Mouse (Mus musculus) megakaryocyte-erythroid progenitor cell, adult 5-6 weeks (primary cell): ENCODE results near the gene Dst. TPM values are rescaled to one million over a fixed set of nuclear protein-coding genes. Genes with fewer than 3 reads are reported as not detected.
"Not testable (repeated sequence)": the region's sequence is repeated elsewhere in the genome, so short reads cannot be mapped to it uniquely, and the experiment has no call there.

Source experiments
- ATAC-seq: replicated peaks from 2 replicates; pipeline ENCODE4 v1.8.0; 2016; ENCODE audit warnings: mild to moderate bottlenecking, inconsistent platforms; ENCODE audit not compliant: severe bottlenecking, poor library complexity, low FRiP score, low TSS enrichment
- total RNA-seq, 2 experiments: library from RNA; stranded (forward) in 1 of 2; stranded (reverse) in 1 of 2; fragments of 200-1000, 215-1000 nt in 1 of 2; fragments of >200 nt in 1 of 2; fragmentation: Nextera tagmentation in 1 of 2; gene quantifications; 2 replicates each; pipeline ENCODE4 v1.2.3; 2014 to 2017

Gene Dst
- total RNA-seq, 2 experiments from 2014 or later = 2.1 to 4.1 TPM

DNA sequence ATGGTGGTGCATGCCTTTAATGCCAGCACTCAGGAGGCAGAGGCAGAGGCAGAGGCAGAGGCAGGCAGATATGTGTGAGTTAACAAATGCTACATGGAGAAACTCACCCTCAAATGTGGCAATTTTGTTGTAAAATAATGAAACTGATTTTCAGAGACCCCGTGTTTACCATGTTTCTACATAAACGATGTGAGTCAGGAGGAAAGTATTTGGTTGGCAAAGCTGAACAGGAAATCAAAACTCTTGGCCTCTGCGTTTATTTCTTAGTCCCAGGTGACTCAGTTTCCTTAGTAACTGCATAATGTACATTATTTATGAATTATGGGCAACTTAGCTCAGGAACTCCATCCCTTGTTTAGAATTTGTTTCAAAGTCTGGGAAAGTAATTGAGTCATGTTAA is 136.7 kb downstream of the Dst start:
- no peak for ATAC-seq

DNA sequence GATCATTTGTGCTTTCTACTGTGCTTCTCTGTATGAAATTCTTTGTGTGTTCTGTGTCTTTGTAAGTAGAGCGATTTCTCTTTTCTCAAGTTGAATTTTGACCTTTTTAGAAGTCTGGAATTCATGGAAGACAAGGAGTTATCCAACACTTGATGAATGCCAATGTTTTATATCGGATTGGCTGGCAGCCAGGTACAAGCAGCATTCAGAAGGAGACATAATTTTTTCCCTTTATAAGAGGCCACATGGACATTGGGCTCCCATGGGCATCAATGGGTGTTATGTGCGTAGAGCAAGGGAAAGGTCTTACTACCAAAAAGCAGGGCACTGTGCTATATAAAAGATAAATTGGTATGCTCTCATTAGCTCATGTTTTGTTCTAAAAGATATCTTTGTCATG is 139.3 kb downstream of the Dst start:
- ATAC-seq = no peak

DNA sequence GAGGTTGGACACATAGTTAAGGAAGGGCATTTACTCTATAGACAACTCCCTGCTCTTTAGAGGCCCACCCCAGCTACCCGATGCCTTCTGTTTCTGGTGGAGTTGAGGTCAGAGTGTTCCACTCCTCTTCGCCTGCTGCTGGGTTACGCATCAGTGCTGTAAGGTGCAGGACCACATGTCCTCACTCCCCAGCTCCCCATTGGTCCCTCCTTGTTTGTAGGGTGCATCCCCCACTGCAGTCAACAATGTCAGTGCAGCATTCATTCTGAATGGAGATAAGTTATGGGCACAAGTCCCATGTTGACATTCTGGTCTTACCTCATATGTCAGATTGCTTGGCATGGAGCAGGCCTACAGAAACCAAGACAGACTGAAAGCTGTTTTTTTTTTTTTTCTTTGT is 143.2 kb downstream of the Dst start:
- ATAC-seq = no peak

- ATAC-seq = no peak
These were observed 144.4 kb downstream of the Dst start for GRCm38 (mm10) chr1:34052422-34052821.

DNA sequence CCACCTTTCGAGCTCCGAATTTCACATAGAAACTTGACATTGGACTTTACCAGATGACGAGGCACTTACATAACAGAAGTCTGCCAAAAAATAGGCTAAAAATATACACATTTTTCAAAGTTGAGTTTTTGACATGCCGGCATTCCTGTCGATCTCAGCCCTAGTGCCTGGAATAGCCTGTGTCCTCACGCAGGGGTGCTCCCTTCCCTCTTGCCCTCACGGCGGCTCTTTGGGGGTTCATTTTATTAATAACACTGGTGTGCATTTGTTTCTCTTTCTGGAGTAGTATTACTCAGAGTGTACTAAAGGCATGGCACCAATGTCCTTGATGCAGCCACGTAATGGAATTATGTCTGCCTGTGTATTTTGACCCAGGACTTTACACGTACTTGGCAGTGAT is 146.9 kb downstream of the Dst start:
- no peak for ATAC-seq

DNA sequence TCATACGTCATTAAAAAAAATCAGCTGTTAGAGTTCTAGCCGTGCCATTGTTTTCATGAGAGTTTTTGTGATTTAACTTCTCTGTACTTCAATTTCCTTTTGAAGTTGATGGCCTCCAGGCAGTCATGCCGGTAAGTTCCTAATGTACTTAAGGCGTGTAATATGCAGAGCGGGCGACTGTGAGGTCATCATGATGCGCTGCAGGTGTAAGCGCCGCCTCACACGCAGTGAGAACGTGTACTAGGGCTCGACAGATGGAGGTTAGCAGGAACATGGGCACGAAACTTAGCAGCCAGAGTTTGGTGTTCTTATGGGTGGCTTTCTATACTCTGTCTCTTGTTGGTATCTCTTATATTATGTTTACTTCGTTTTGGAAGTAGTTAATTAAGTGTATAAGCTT is 148.6 kb downstream of the Dst start:
- ATAC-seq = no peak

GRCm38 (mm10) chr1:34059231-34059630 is 151.2 kb downstream of the Dst start:
- ATAC-seq = no peak

GRCm38 (mm10) chr1:34060446-34060845 is 152.4 kb downstream of the Dst start:
- ATAC-seq = no peak

- ATAC-seq = peak; percentile 96
These were observed 153.1 kb downstream of the Dst start for GRCm38 (mm10) chr1:34061078-34061477.

- ATAC-seq = no peak
These were observed 153.8 kb downstream of the Dst start for GRCm38 (mm10) chr1:34061860-34062259.

DNA sequence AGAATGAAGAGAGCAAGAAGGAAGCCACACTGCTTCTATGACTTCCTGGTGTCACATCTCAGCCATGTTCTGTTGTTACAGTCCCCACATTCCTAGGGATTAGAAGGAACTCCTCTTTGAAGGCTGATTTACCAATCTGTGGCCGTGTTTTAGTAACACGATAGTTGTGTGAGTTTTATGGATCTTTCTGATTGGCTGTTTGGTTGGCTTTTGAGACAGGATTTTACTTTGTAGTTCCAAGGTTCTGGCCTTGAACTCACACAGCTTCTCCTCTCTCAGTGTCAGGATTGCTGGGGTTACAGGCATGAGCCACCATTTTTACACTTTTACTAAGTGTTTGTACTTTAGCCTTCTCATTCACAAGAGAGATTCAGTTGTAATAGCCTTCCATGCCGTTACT is 155.9 kb downstream of the Dst start:
- ATAC-seq = no peak

DNA sequence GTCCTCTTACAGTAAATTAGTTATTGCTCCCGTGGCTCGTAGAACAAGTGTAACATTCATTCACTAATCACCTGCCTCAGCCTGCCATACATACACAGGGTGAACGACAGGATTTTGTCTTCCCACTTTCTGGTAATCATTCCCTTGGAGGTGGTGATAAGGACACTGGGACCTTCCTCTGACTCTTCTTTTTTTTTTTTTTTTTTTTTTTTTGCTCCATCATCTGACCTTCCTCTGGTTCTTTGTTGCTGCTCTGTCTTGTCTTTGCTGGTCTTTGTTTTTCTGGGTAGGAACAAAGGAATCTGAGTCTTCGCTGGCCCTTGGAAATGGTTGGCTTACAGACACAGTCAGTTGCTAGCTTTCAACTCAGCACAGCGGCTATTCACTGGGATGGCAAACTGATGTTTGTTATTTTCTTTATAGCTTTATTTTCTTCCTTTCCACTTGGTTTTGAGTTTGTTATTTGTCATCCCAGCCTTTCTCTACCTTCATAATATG is 157.6 kb downstream of the Dst start:
- ATAC-seq = no peak

GRCm38 (mm10) chr1:34066401-34066800 is 158.4 kb downstream of the Dst start:
- ATAC-seq = not testable (repeated sequence)

DNA sequence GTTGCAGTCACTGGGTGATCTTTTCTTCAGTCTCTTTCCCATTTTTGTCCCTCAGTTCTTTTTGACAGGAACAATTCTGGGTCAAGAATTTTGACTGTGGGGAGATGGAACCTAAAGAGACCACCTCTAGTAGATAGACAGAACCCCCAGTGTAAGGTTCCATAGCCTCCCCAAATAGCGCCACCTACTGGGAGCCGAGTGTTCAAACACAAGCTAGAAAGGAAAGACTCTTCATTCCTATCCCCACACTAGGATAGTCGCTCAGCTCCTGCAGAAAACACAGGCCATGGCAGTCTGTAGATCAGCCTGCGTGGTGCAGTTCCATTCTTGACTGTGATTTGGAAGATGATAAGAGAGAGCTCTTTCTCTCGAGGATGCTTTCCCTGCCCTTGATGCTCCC is 160.3 kb downstream of the Dst start:
- ATAC-seq = 0 out of 2 replicates have a peak, but pooled peaks have one; percentile 34

DNA sequence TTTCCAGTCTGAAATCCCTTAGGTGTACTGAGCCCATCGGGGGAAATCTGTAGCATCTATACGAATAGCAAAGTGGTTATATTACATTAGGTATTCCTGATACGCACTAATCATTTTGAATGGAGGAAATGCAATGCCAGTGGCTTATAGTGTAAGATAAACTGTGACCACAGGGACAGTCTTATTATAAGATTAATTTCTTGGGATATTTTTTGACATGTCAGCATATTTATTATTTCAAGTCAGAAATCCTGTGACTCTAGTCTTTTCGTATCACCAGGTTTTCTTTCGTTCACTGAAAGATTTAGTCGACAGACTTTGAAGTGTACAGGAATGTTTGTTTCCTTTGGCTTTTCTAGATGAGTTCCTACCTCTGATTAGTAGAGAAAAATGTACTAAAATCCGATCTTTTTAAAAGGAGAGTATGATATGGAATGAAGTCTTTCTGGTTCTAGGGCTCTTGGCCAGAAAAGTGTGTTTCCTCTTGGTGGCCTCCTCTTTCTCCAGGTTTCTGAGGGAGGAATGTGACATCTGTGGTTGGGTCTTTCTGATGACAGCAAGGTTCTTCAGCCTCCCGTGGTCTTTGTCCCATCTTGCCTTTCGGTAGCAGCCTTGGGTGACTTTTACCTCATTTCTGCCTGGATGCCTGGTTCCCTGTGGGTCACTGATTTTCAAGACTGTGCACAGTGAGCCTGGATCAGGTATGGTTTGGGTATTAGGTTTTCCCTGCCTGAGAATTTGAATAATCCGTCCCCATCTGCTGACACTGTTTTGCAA is 161.7 kb downstream of the Dst start:
- ATAC-seq = no peak

- ATAC-seq = no peak
These were observed 162.4 kb downstream of the Dst start for GRCm38 (mm10) chr1:34070474-34070873.

GRCm38 (mm10) chr1:34070991-34071639 is 163.1 kb downstream of the Dst start:
- ATAC-seq = no peak

DNA sequence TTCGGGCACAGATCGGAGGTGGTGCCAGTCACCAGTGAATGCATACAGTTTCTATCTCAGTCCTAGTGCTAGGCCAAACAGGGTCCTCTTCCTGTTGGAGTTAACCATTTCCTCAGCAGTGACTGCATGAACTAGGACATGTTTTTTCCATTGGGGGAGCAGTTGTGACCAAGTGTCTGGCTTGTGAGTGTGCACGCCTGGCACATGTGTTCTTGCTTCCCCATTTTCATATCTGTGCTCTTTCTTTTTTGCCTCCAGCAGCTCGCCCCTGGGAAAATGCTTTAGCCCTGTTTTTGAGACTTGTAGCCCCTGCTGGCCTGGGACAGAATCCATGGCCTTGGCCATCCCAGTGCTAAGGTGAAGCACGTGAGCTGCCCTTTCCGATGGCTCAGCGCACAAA is 164.2 kb downstream of the Dst start:
- no peak for ATAC-seq

DNA sequence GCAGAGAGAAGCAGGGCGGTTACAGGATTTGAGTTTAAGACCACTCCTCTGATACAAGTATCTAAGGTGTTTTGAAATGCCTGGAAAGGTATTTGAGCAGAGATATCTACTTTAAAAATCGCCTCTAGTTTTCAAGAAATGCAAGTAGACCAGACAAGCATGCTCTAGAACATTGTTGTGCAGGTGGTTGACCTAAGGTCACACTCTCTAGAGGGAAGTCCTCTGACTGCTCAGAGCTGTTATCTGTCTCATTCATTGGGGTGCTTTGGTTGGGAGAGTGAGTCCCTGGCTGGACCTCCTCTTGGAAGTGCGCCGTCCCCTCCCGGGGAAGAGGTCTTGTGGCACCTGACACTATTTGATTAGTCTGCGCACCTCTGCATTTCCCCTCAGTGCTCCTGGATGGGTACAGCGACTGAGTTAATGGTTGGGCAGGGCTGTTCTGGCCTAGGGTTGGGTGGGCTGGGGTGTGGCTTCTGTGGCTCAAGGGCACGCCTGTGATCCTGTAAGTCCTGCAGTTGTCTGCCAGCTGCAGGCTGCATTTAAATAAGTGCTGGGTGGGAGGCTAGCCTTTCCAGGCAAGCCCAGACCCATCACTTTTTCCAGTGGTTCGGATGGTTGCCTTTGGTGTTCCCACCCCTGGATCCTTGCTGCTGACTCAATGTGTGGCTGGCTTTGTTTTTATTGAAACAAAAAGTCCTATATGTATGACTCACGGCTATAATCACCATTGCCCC is 165.6 kb downstream of the Dst start:
- ATAC-seq = no peak
